Mouse (Mus musculus): ENCODE data around the gene Sirpa. TPM values are rescaled to one million over a fixed set of nuclear protein-coding genes. Genes with fewer than 3 reads are reported as not detected.

Sirpa gene
- total RNA-seq, 1 experiment = 6.5 TPM

DNA sequence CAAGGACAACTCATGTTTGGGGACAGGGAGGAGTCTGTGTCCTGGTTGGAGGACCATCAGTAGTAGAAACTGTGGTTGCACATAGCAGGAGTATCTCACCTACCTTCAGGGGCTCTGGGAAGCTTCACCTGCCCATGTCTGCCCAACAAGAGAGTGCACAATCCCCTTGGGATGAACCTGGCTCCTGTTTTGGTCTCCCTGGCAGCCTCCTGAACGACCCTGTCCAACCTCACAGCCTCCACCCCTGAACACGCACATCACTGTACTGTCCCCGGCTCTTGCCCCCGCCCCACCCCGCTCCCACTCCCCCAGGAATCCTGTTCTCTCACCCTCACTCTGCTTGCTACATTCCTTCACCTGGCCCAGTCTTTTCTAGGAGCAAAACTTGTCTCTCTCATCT lies 30.3 kb downstream of the Sirpa start:
- no peaks in the 10 kb centered on the region for H3K9me3 ChIP-seq (ENCODE audit: control insufficient read depth, insufficient read depth, low read depth, low read length)
- no peak for DNase-seq (ENCODE audit: low read depth, low spot score)
- TF ChIP-seq ZNF384 (IDR thresholded peaks at IDR 0.05; ENCODE audit: low read depth, low read length) (no peak), HCFC1 (IDR thresholded peaks at IDR 0.05; ENCODE audit: borderline replicate concordance, insufficient read depth, low read length) (no peak), MAFK (IDR thresholded peaks at IDR 0.05; ENCODE audit: insufficient read depth, low read depth, low read length) (no peak), ZC3H11A (IDR thresholded peaks at IDR 0.05; ENCODE audit: borderline replicate concordance, low read depth, low read length) (no peak), CHD2 (IDR thresholded peaks at IDR 0.05; ENCODE audit: low read depth, low read length) (no peak)
- H3K36me3 ChIP-seq (ENCODE audit: control insufficient read depth, insufficient read depth, low read length, poor library complexity, severe bottlenecking) = no peaks in the 10 kb centered on the region; the same call in 1 of the 2 replicates
- no peak overlapping the region for H3K9ac ChIP-seq (ENCODE audit: insufficient read depth, low read depth, low read length, poor library complexity, severe bottlenecking)
- no peak overlapping the region for H3K27ac ChIP-seq (ENCODE audit: insufficient read depth, low read depth, low read length, poor library complexity, severe bottlenecking)
- no peak overlapping the region for H3K4me3 ChIP-seq (ENCODE audit: insufficient read depth in 1 of 2, low read depth in 1 of 2, low read length in 2 of 2, poor library complexity in 1 of 2, severe bottlenecking in 1 of 2)
- H3K4me1 ChIP-seq (ENCODE audit: control insufficient read depth in 2 of 2, insufficient read depth in 2 of 2, low read length in 2 of 2, poor library complexity in 1 of 2) = no peaks in the 10 kb centered on the region
- in situ Hi-C loops (cut with MboI; ENCODE audit: low sequenced_read_pairs in 2 of 2, unreplicated experiment in 2 of 2) = no loop called here

DNA sequence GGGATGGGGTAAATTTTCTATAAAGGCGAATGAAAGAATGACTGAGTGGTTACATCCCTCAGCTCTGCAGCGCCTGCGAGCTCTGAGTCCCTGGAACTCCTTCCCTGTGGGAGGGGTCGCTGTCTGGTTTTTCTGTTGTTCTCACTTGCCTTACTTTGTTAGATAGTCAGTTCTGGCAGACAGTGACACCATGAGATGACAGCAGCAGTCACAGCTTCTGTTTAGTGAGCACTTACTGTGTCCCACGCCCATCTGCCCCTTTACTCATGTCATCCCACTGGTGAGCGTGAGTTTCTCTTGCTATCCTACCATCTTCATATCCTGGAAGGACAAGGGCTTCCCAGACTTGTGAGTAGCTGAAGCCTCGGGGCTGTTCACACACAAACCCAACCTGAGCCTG lies 31.1 kb downstream of the Sirpa start:
- in situ Hi-C loops (cut with MboI; ENCODE audit: low sequenced_read_pairs in 2 of 2, unreplicated experiment in 2 of 2) = no loop called here
- TF ChIP-seq MAFK (IDR thresholded peaks at IDR 0.05; ENCODE audit: insufficient read depth, low read depth, low read length) (no peak), HCFC1 (IDR thresholded peaks at IDR 0.05; ENCODE audit: borderline replicate concordance, insufficient read depth, low read length) (no peak), CHD2 (IDR thresholded peaks at IDR 0.05; ENCODE audit: low read depth, low read length) (no peak), ZNF384 (IDR thresholded peaks at IDR 0.05; ENCODE audit: low read depth, low read length) (no peak), ZC3H11A (IDR thresholded peaks at IDR 0.05; ENCODE audit: borderline replicate concordance, low read depth, low read length) (no peak)
- no peak for DNase-seq (ENCODE audit: low read depth, low spot score)
- no peaks in the 10 kb centered on the region for H3K4me1 ChIP-seq (ENCODE audit: control insufficient read depth in 2 of 2, insufficient read depth in 2 of 2, low read length in 2 of 2, poor library complexity in 1 of 2)
- H3K9me3 ChIP-seq (ENCODE audit: control insufficient read depth, insufficient read depth, low read depth, low read length) = no peaks in the 10 kb centered on the region
- no peak overlapping the region for H3K4me3 ChIP-seq (ENCODE audit: insufficient read depth in 1 of 2, low read depth in 1 of 2, low read length in 2 of 2, poor library complexity in 1 of 2, severe bottlenecking in 1 of 2)
- no peak overlapping the region for H3K27ac ChIP-seq (ENCODE audit: insufficient read depth, low read depth, low read length, poor library complexity, severe bottlenecking)
- H3K36me3 ChIP-seq (ENCODE audit: control insufficient read depth, insufficient read depth, low read length, poor library complexity, severe bottlenecking) = no peaks in the 10 kb centered on the region
- no peak overlapping the region for H3K9ac ChIP-seq (ENCODE audit: insufficient read depth, low read depth, low read length, poor library complexity, severe bottlenecking)

- DNase-seq (ENCODE audit: low read depth, low spot score) = no peak
- no peaks in the 10 kb centered on the region for H3K4me1 ChIP-seq (ENCODE audit: control insufficient read depth in 2 of 2, insufficient read depth in 2 of 2, low read length in 2 of 2, poor library complexity in 1 of 2)
- no peak overlapping the region for H3K27ac ChIP-seq (ENCODE audit: insufficient read depth, low read depth, low read length, poor library complexity, severe bottlenecking)
- no peaks in the 10 kb centered on the region for H3K9me3 ChIP-seq (ENCODE audit: control insufficient read depth, insufficient read depth, low read depth, low read length)
- TF ChIP-seq ZNF384 (IDR thresholded peaks at IDR 0.05; ENCODE audit: low read depth, low read length) (no peak), ZC3H11A (IDR thresholded peaks at IDR 0.05; ENCODE audit: borderline replicate concordance, low read depth, low read length) (no peak), CHD2 (IDR thresholded peaks at IDR 0.05; ENCODE audit: low read depth, low read length) (no peak), MAFK (IDR thresholded peaks at IDR 0.05; ENCODE audit: insufficient read depth, low read depth, low read length) (no peak), HCFC1 (IDR thresholded peaks at IDR 0.05; ENCODE audit: borderline replicate concordance, insufficient read depth, low read length) (no peak)
- in situ Hi-C loops (cut with MboI; ENCODE audit: low sequenced_read_pairs in 2 of 2, unreplicated experiment in 2 of 2) = no loop called here
- H3K9ac ChIP-seq (ENCODE audit: insufficient read depth, low read depth, low read length, poor library complexity, severe bottlenecking) = no peak overlapping the region
- H3K4me3 ChIP-seq (ENCODE audit: insufficient read depth in 1 of 2, low read depth in 1 of 2, low read length in 2 of 2, poor library complexity in 1 of 2, severe bottlenecking in 1 of 2) = no peak overlapping the region
- no peaks in the 10 kb centered on the region for H3K36me3 ChIP-seq (ENCODE audit: control insufficient read depth, insufficient read depth, low read length, poor library complexity, severe bottlenecking)
Observed at GRCm38 (mm10) chr2:129624246-129624918, 31.7 kb downstream of the Sirpa start.

DNA sequence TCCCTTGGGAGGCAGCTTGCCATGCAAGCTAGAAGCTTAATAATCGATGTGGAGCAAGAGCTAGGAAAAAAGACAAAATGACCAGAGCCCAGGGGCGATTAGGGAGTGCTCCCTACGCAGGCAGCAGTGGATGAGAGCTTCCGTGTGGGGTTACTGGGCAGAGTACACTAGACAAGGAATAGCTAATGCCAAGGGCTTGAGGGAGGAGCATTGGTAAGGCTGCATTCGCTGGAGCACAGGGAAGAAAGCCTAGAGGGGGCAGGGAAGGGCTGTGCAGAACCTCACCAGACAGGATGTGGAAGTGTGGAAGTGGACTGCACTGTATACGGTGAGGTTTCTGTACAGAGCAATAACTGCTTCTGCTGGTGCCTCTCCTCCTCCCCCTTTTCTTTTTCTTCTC lies 32.3 kb downstream of the Sirpa start:
- no peaks in the 10 kb centered on the region; the same call in 1 of the 2 replicates for H3K36me3 ChIP-seq (ENCODE audit: control insufficient read depth, insufficient read depth, low read length, poor library complexity, severe bottlenecking)
- no peaks in the 10 kb centered on the region for H3K4me1 ChIP-seq (ENCODE audit: control insufficient read depth in 2 of 2, insufficient read depth in 2 of 2, low read length in 2 of 2, poor library complexity in 1 of 2)
- H3K9ac ChIP-seq (ENCODE audit: insufficient read depth, low read depth, low read length, poor library complexity, severe bottlenecking) = no peak overlapping the region
- no peak overlapping the region for H3K4me3 ChIP-seq (ENCODE audit: insufficient read depth in 1 of 2, low read depth in 1 of 2, low read length in 2 of 2, poor library complexity in 1 of 2, severe bottlenecking in 1 of 2)
- no peak for DNase-seq (ENCODE audit: low read depth, low spot score)
- in situ Hi-C loops (cut with MboI; ENCODE audit: low sequenced_read_pairs in 2 of 2, unreplicated experiment in 2 of 2) = no loop called here
- H3K27ac ChIP-seq (ENCODE audit: insufficient read depth, low read depth, low read length, poor library complexity, severe bottlenecking) = no peak overlapping the region
- no peaks in the 10 kb centered on the region for H3K9me3 ChIP-seq (ENCODE audit: control insufficient read depth, insufficient read depth, low read depth, low read length)
- TF ChIP-seq ZC3H11A (IDR thresholded peaks at IDR 0.05; ENCODE audit: borderline replicate concordance, low read depth, low read length) = no peak
- TF ChIP-seq ZNF384 (IDR thresholded peaks at IDR 0.05; ENCODE audit: low read depth, low read length) = no peak
- no peak for TF ChIP-seq CHD2 (IDR thresholded peaks at IDR 0.05; ENCODE audit: low read depth, low read length)
- TF ChIP-seq HCFC1 (IDR thresholded peaks at IDR 0.05; ENCODE audit: borderline replicate concordance, insufficient read depth, low read length) = no peak
- TF ChIP-seq MAFK (IDR thresholded peaks at IDR 0.05; ENCODE audit: insufficient read depth, low read depth, low read length) = no peak

Measured in ES-E14 (cell line).